Mouse (Mus musculus): ENCODE results near the gene Gnl2. TPM values are rescaled to one million over a fixed set of nuclear protein-coding genes. Genes with fewer than 3 reads are reported as not detected.

Gene Gnl2
- polyA plus RNA-seq, 2 experiments, result 26.7 to 35.9 TPM

DNA sequence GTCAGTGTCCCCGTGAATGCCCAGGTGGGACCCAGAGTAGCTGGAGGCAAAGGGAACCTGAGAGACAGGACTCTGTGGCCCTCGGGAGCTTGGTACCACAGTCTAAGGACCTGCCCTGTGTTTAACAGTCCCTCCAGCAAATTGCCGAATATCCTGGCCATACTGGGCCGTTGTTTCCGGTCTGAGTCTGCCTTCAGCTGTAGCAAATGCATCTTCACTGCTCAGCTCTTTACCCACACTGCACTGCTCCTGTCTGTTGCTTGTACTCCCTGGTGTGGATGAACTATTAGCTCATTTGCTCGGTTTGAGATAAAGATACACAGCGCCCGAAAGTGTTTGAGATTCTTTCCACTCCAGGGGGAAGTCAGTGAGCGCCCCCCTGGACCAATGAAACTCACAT, 28.0 kb upstream of the Gnl2 start:
- Histone ChIP-seq H3K4me3 (ENCODE audit: insufficient read depth in 1 of 2, low read depth in 2 of 2, low read length in 2 of 2) (no peak overlapping the region), H3K36me3 (replicated peaks; ENCODE audit: control insufficient read depth, insufficient read depth, low read depth) (no peaks in the 10 kb centered on the region), H3K27ac (no peak overlapping the region), H3K27me3 (ENCODE audit: control insufficient read depth, insufficient read depth, low read length) (peaks cover 75% of the 10 kb centered on the region), H3K4me1 (replicated peaks; ENCODE audit: control insufficient read depth in 2 of 2, insufficient read depth in 2 of 2, low read length in 1 of 2) (no peaks in the 10 kb centered on the region), H3K9ac (replicated peaks) (no peak overlapping the region), H3K4me2 (ENCODE audit: low read depth) (no peak overlapping the region), H3K9me3 (ENCODE audit: control insufficient read depth, low read length) (no peaks in the 10 kb centered on the region)
- no peak for TF ChIP-seq EP300 (IDR thresholded peaks at IDR 0.05; ENCODE audit: low read depth)
- no peak for TF ChIP-seq CTCF (IDR thresholded peaks at IDR 0.05; ENCODE audit: low read depth)
- ATAC-seq (ENCODE audit: insufficient read depth), result no peak
- DNase-seq (ENCODE audit: low read depth in 3 of 3, low spot score in 3 of 3), result no peak
- 22% methylated on average over 9 of the region's 9 CpGs for WGBS (ENCODE audit: insufficient replicate concordance)

GRCm38 (mm10) chr4:124989787-124990253, 26.6 kb upstream of the Gnl2 start:
- Histone ChIP-seq H3K36me3 (replicated peaks; ENCODE audit: control insufficient read depth, insufficient read depth, low read depth) (no peaks in the 10 kb centered on the region), H3K9me3 (ENCODE audit: control insufficient read depth, low read length) (no peaks in the 10 kb centered on the region), H3K4me3 (ENCODE audit: insufficient read depth in 1 of 2, low read depth in 2 of 2, low read length in 2 of 2) (no peak overlapping the region), H3K4me2 (ENCODE audit: low read depth) (no peak overlapping the region), H3K27me3 (ENCODE audit: control insufficient read depth, insufficient read depth, low read length) (peaks cover 60% of the 10 kb centered on the region), H3K9ac (replicated peaks) (no peak overlapping the region), H3K27ac (no peak overlapping the region), H3K4me1 (replicated peaks; ENCODE audit: control insufficient read depth in 2 of 2, insufficient read depth in 2 of 2, low read length in 1 of 2) (no peaks in the 10 kb centered on the region)
- TF ChIP-seq EP300 (IDR thresholded peaks at IDR 0.05; ENCODE audit: low read depth) (no peak), CTCF (IDR thresholded peaks at IDR 0.05; ENCODE audit: low read depth) (no peak)
- ATAC-seq (ENCODE audit: insufficient read depth) (no peak), DNase-seq (ENCODE audit: low read depth in 3 of 3, low spot score in 3 of 3) (no peak)
- WGBS (ENCODE audit: insufficient replicate concordance), result 13% methylated on average over 20 of the region's 20 CpGs

DNA sequence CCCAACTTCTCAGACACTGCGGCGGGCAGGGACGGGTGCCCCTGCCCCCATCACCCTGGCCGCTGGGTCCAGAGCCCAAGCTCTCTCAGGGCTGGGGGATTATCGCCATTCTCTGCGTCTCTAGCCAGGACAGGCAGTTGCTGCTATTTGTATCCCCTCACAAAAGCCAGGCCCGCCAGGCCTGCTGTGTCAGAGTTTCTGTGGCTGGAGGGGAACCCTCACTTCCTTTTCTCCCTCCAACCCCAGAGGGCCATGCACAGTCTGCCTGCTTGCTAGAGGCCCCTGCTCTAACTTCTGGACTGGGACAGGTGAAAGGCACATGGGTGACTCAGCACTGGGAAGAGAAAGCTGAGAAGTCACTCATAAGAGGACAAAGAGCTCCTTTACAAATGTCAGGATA, 26.1 kb upstream of the Gnl2 start:
- Histone ChIP-seq H3K9me3 (ENCODE audit: control insufficient read depth, low read length) (no peaks in the 10 kb centered on the region), H3K4me1 (replicated peaks; ENCODE audit: control insufficient read depth in 2 of 2, insufficient read depth in 2 of 2, low read length in 1 of 2) (no peaks in the 10 kb centered on the region), H3K4me3 (ENCODE audit: insufficient read depth in 1 of 2, low read depth in 2 of 2, low read length in 2 of 2) (no peak overlapping the region), H3K36me3 (replicated peaks; ENCODE audit: control insufficient read depth, insufficient read depth, low read depth) (no peaks in the 10 kb centered on the region), H3K27ac (no peak overlapping the region), H3K27me3 (ENCODE audit: control insufficient read depth, insufficient read depth, low read length) (peaks cover 55% of the 10 kb centered on the region), H3K9ac (replicated peaks) (no peak overlapping the region), H3K4me2 (ENCODE audit: low read depth) (0 out of 2 replicates have a peak overlapping the region, but pooled peaks have one; percentile 16)
- no peak for TF ChIP-seq CTCF (IDR thresholded peaks at IDR 0.05; ENCODE audit: low read depth)
- no peak for TF ChIP-seq EP300 (IDR thresholded peaks at IDR 0.05; ENCODE audit: low read depth)
- no peak for ATAC-seq (ENCODE audit: insufficient read depth)
- DNase-seq (ENCODE audit: low read depth in 3 of 3, low spot score in 3 of 3), result no peak
- 3% methylated on average over 7 of the region's 7 CpGs for WGBS (ENCODE audit: insufficient replicate concordance)

- Histone ChIP-seq H3K4me1 (replicated peaks; ENCODE audit: control insufficient read depth in 2 of 2, insufficient read depth in 2 of 2, low read length in 1 of 2) (no peaks in the 10 kb centered on the region), H3K27ac (no peak overlapping the region), H3K4me3 (ENCODE audit: insufficient read depth in 1 of 2, low read depth in 2 of 2, low read length in 2 of 2) (no peak overlapping the region), H3K27me3 (ENCODE audit: control insufficient read depth, insufficient read depth, low read length) (no peaks in the 10 kb centered on the region; the same call in 1 of the 2 replicates), H3K4me2 (ENCODE audit: low read depth) (no peak overlapping the region), H3K9ac (replicated peaks) (no peak overlapping the region), H3K36me3 (replicated peaks; ENCODE audit: control insufficient read depth, insufficient read depth, low read depth) (no peaks in the 10 kb centered on the region), H3K9me3 (ENCODE audit: control insufficient read depth, low read length) (no peaks in the 10 kb centered on the region)
- no peak for TF ChIP-seq CTCF (IDR thresholded peaks at IDR 0.05; ENCODE audit: low read depth)
- TF ChIP-seq EP300 (IDR thresholded peaks at IDR 0.05; ENCODE audit: low read depth), result no peak
- 53% methylated on average over 10 of the region's 10 CpGs for WGBS (ENCODE audit: insufficient replicate concordance)
- DNase-seq (ENCODE audit: low read depth in 3 of 3, low spot score in 3 of 3) (peak in 2 of 3 experiments; percentile 13), ATAC-seq (ENCODE audit: insufficient read depth) (0 out of 2 replicates have a peak, but pooled peaks have one; percentile 31)
Measured at GRCm38 (mm10) chr4:124997479-124998147, 18.8 kb upstream of the Gnl2 start.

DNA sequence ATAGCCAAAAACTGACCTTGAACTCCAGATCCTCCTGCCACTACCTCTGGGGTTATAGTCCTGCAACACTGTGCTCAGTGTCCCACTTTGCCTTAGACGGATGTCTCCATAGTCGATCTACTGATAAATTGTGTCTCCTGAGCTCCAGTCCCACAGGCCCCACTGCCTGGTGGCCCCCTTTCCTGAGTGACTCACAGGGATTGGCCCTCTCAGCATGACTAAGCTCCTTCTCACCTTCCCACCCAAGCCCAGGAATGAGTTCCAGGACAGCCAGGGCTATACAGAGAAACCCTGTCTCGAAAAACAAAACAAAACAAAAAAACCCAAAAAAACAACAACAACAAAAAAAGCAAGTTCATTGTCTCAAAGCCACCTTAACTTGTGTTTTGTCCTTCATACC, 16.8 kb upstream of the Gnl2 start:
- Histone ChIP-seq H3K9me3 (ENCODE audit: control insufficient read depth, low read length) (no peaks in the 10 kb centered on the region), H3K36me3 (replicated peaks; ENCODE audit: control insufficient read depth, insufficient read depth, low read depth) (no peaks in the 10 kb centered on the region)

More for the DNA sequence above, 16.8 kb upstream of the Gnl2 start:
- Histone ChIP-seq H3K4me2 (ENCODE audit: low read depth) (no peak overlapping the region), H3K4me3 (ENCODE audit: insufficient read depth in 1 of 2, low read depth in 2 of 2, low read length in 2 of 2) (no peak overlapping the region), H3K27me3 (ENCODE audit: control insufficient read depth, insufficient read depth, low read length) (no peaks in the 10 kb centered on the region), H3K4me1 (replicated peaks; ENCODE audit: control insufficient read depth in 2 of 2, insufficient read depth in 2 of 2, low read length in 1 of 2) (no peaks in the 10 kb centered on the region), H3K27ac (no peak overlapping the region), H3K9ac (replicated peaks) (no peak overlapping the region)
- ATAC-seq (ENCODE audit: insufficient read depth) (no peak), DNase-seq (ENCODE audit: low read depth in 3 of 3, low spot score in 3 of 3) (no peak)
- TF ChIP-seq EP300 (IDR thresholded peaks at IDR 0.05; ENCODE audit: low read depth), result no peak
- TF ChIP-seq CTCF (IDR thresholded peaks at IDR 0.05; ENCODE audit: low read depth), result no peak
- WGBS (ENCODE audit: insufficient replicate concordance), result 58% methylated on average over 3 of the region's 3 CpGs

Data from liver, embryonic 14.5 days (tissue).